Mouse (Mus musculus): ENCODE data around the gene Pfn1.

DNA sequence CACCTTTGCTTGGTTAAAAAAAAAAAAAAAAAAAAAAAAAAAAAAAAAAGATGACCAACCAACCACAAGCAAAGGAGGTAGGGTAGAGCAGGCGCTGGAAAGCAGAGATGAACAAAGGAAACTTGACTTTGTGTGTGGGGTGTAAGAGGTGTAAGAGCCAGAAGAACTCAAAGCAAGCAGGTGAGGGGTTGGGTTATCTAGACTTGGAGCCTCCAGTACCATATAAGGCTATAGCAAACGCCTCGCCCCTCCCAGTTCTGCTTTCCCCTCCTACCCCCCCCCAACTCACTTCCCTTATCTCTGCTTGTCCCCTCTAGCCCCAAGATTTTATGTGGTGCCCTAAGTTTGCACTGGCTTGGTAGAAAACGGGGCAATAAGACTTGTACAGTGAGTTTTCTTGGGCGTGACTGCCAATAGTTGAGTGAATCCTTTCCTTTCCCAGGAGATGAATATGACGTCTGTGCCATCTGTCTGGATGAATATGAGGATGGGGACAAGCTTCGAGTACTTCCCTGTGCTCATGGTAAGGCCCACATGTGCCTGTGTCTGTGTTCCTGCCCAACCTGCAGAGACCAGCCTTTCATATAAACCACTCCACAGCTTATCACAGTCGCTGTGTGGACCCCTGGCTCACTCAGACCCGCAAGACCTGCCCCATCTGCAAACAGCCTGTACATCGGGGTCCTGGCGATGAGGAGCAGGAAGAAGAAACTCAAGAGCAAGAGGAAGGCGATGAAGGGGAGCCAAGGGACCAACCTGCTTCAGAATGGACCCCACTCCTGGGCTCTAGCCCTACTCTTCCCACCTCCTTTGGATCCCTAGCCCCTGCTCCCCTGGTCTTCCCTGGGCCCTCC lies 3.9 kb downstream of the Pfn1 start:
- no peak for TF ChIP-seq CTCF (IDR thresholded peaks at IDR 0.05; ENCODE audit: control insufficient read depth, insufficient read depth, low read length)
- TF ChIP-seq POLR2A (IDR thresholded peaks at IDR 0.05; ENCODE audit: borderline replicate concordance, control insufficient read depth, low read depth, low read length), result peak; percentile 32; the same call in 1 of the 2 replicates
